Mouse (Mus musculus): ENCODE measurements around the gene Jsrp1. TPM values are rescaled to one million over a fixed set of nuclear protein-coding genes. Genes with fewer than 3 reads are reported as not detected.
A peak's percentile ranks its signal among the peaks of the same experiment; 100 is the strongest.
"Not testable (repeated sequence)": the region's sequence is repeated elsewhere in the genome, so short reads cannot be mapped to it uniquely, and the experiment has no call there.

Jsrp1 gene
- polyA plus RNA-seq, 1 experiment = not detected

- TF ChIP-seq POLR2A (IDR thresholded peaks at IDR 0.05; ENCODE audit: insufficient read depth, low read depth, low read length) (no peak), CTCF (IDR thresholded peaks at IDR 0.05; ENCODE audit: insufficient read depth, low read depth, low read length) (no peak)
- H3K4me1 ChIP-seq (ENCODE audit: control insufficient read depth, insufficient read depth, low read length) = no peaks in the 10 kb centered on the region
- no peak overlapping the region for H3K4me3 ChIP-seq (ENCODE audit: insufficient read depth, low read depth, low read length)
- 63% methylated on average over 6 of the region's 6 CpGs for WGBS
- H3K27ac ChIP-seq (ENCODE audit: insufficient read depth, low read depth, low read length) = no peak overlapping the region
Observed at GRCm38 (mm10) chr10:80818599-80819281, 5.4 kb upstream of the Jsrp1 start.

DNA sequence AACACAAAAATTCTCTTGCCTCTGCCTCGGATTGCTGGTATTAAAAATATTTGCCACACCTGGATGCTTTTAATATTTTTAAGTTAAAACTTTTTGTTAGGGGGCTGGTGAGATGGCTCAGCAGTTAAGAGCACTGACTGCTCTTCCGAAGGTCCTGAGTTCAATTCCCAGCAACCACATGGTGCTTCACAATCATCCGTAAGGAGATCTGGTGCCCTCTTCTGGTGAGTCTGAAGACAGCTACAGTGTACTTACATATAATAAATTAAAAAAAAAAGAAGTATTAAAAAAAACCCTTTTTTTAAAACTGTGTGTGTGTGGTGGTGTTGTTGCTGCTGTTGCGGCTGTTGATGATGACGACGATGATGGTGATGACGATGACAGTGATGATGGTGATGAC is 4.7 kb upstream of the Jsrp1 start:
- H3K4me1 ChIP-seq (ENCODE audit: control insufficient read depth, insufficient read depth, low read length); H3K27ac ChIP-seq (ENCODE audit: insufficient read depth, low read depth, low read length); H3K4me3 ChIP-seq (ENCODE audit: insufficient read depth, low read depth, low read length): not testable (repeated sequence)
- 83% methylated on average over 7 of the region's 7 CpGs for WGBS

- Histone ChIP-seq H3K4me1 (ENCODE audit: control insufficient read depth, insufficient read depth, low read length) (no peaks in the 10 kb centered on the region), H3K4me3 (ENCODE audit: insufficient read depth, low read depth, low read length) (no peak overlapping the region), H3K27ac (ENCODE audit: insufficient read depth, low read depth, low read length) (no peak overlapping the region)
- WGBS = 88% methylated on average over 2 of the region's 2 CpGs
- TF ChIP-seq CTCF (IDR thresholded peaks at IDR 0.05; ENCODE audit: insufficient read depth, low read depth, low read length) (no peak), POLR2A (IDR thresholded peaks at IDR 0.05; ENCODE audit: insufficient read depth, low read depth, low read length) (no peak)
Observed at GRCm38 (mm10) chr10:80817164-80817563, 3.9 kb upstream of the Jsrp1 start.

DNA sequence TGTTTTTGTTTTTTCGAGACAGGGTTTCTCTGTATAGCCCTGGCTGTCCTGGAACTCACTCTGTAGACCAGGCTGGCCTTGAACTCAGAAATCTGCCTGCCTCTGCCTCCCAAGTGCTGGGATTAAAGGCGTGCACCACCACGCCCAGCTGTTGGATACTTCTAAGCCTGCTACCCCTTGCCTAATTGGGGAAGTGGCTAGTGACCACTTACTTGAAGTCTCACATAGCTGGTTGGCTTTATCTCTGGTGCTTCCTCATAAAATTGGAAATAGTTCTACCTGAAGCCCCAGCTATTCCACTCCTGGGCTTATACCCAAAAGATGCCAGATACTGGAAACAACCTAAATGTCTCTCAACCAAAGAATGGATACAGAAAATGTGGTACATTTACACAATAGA is 3.0 kb upstream of the Jsrp1 start:
- 73% methylated on average over 3 of the region's 3 CpGs for WGBS
- H3K4me3 ChIP-seq (ENCODE audit: insufficient read depth, low read depth, low read length); H3K27ac ChIP-seq (ENCODE audit: insufficient read depth, low read depth, low read length): not testable (repeated sequence)

GRCm38 (mm10) chr10:80814800-80815199 is 1.5 kb upstream of the Jsrp1 start:
- Histone ChIP-seq H3K4me3 (ENCODE audit: insufficient read depth, low read depth, low read length) (no peak overlapping the region), H3K4me1 (ENCODE audit: control insufficient read depth, insufficient read depth, low read length) (peaks cover 9% of the 10 kb centered on the region), H3K27ac (ENCODE audit: insufficient read depth, low read depth, low read length) (no peak overlapping the region)
- WGBS = 53% methylated on average over 7 of the region's 7 CpGs
- no peak for TF ChIP-seq CTCF (IDR thresholded peaks at IDR 0.05; ENCODE audit: insufficient read depth, low read depth, low read length)
- no peak for TF ChIP-seq POLR2A (IDR thresholded peaks at IDR 0.05; ENCODE audit: insufficient read depth, low read depth, low read length)

More for the DNA sequence above, 3.0 kb upstream of the Jsrp1 start:
- H3K4me1 ChIP-seq (ENCODE audit: control insufficient read depth, insufficient read depth, low read length) = not testable (repeated sequence)

DNA sequence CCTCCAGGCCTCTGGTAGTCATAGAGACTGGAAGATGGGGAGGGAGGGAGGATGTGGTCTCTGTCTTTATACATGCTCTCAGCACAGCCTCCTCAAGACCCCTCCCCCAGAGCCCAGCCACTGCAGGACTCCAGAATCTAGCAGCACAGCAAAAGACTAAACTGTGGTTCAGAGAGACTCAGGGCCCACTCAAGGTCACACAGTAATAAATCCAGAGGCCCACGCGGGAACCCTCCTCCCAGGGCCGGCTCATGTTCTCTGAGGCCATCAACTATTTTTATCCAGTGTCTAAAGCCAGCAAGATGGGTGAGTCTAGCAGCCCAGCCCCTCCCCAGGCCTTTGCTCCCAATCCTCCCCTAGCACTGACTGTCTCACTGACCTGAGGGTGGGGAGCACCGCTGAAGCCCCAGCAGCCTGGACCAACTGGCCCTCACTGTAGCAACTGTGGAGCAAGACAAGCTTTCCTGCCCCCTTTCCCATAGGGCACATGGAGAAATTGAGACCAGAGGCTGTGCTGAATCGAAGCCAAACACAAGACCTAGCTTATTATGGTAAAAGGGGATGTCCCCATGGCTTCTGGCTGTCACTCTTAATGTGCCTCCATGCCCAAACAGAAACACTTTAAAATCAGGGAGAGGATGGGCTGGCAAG is 782 bp downstream of the Jsrp1 start:
- no peak for TF ChIP-seq CTCF (IDR thresholded peaks at IDR 0.05; ENCODE audit: insufficient read depth, low read depth, low read length)
- no peak for TF ChIP-seq POLR2A (IDR thresholded peaks at IDR 0.05; ENCODE audit: insufficient read depth, low read depth, low read length)
- no peak overlapping the region for H3K4me3 ChIP-seq (ENCODE audit: insufficient read depth, low read depth, low read length)
- 71% methylated on average over 5 of the region's 5 CpGs for WGBS
- H3K27ac ChIP-seq (ENCODE audit: insufficient read depth, low read depth, low read length) = no peak overlapping the region
- H3K4me1 ChIP-seq (ENCODE audit: control insufficient read depth, insufficient read depth, low read length) = peaks cover 27% of the 10 kb centered on the region

DNA sequence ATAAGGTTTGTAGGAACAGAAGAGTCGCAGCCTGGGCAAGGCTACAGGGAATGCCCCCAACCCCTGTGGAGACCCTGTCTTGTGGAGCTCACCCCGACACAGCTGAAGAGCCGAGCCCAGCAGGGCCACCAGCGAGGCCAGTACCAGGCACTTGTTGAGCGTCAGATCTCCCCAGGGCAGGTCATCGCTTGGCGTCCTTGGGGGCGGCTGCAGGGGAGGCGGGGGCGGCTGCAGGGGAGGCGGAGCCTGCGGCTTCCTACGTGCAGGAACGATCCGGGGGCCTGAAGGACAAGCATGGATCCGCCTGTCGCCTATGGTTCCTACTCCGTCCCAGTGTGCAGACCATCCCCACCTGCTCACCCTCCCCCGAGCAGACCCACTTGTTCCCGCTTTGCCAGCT is 3.2 kb downstream of the Jsrp1 start:
- TF ChIP-seq CTCF (IDR thresholded peaks at IDR 0.05; ENCODE audit: insufficient read depth, low read depth, low read length) = no peak
- TF ChIP-seq POLR2A (IDR thresholded peaks at IDR 0.05; ENCODE audit: insufficient read depth, low read depth, low read length) = no peak
- H3K4me3 ChIP-seq (ENCODE audit: insufficient read depth, low read depth, low read length) = no peak overlapping the region
- H3K4me1 ChIP-seq (ENCODE audit: control insufficient read depth, insufficient read depth, low read length) = peaks cover 45% of the 10 kb centered on the region
- H3K27ac ChIP-seq (ENCODE audit: insufficient read depth, low read depth, low read length) = no peak overlapping the region
- 10% methylated on average over 20 of the region's 20 CpGs for WGBS

DNA sequence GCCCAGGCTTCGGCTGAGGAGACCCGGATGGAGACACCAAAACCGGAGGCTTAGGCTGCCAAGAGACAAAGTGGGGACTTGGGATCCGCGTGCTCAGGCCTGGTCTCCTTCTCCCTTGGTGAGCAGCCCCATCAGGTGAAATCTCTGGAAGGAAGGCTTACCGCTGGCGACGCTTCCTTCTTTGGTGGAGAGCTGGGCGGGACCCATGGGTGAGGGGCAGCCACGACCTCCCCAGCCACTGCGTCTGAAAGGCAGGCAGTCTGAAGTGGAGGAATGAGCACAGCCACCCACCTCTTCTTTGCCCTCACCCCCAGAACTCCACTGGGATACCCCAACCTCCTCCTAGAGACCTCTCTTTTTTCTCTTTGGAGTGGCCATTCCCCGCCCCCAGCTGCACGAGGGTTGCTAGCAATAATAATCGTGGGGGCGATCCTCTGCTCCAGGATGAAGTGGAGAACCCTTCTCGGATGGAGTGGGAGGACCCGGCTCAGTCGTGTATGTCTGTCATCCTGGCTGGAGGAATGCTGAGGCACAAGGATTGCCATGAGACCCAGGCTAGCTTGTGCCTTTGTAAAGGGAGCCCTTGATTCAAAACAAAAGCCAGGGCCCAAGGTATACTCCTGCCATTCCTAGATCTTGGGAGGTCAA is 4.2 kb downstream of the Jsrp1 start:
- WGBS = 8% methylated on average over 17 of the region's 18 CpGs
- H3K4me1 ChIP-seq (ENCODE audit: control insufficient read depth, insufficient read depth, low read length) = peaks cover 45% of the 10 kb centered on the region
- H3K27ac ChIP-seq (ENCODE audit: insufficient read depth, low read depth, low read length) = no peak overlapping the region
- H3K4me3 ChIP-seq (ENCODE audit: insufficient read depth, low read depth, low read length) = peak overlapping the region; percentile 8
- TF ChIP-seq POLR2A (IDR thresholded peaks at IDR 0.05; ENCODE audit: insufficient read depth, low read depth, low read length) (no peak), CTCF (IDR thresholded peaks at IDR 0.05; ENCODE audit: insufficient read depth, low read depth, low read length) (no peak)

DNA sequence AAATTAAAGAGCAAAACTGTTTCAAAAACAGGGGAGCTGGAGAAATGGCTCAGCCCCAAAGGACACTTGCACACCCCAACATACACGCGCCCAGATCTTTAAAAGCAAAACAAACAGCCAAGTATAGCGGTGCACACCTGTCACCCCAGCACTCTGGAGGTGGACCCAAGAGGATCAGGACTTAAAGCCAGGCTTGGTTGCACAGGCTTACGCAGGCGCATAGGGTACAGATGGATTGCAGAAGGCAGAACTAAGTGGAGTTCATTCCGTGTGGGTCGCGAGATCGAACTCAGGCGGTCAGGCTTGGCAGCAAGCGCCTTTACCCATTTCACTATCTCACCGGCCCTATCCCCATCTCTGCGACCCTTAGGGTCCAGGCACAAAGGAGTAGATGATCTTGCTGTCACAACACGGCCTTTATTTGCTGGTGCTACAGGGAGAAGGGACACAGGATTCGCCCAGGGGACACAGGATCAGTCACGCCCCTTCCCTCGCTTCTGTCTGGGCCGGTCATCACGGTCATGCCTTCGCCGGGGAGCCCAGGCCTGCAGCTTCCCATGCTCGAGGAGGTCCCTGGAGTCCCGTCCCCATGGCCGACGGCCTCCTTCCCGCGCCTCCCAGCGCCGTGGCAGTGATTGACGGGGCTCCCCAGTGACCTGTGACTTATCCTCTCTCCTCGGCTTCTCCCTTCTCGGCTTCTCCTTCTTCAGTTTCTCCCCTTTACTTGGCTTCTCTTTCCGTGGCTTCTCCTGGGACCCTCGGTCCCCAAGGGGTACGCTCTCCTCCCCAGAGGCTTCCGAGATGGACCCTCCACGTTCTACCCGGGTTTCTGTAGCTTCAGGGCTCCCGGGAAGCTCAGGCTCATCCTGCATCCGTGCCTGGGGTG is 5.0 kb downstream of the Jsrp1 start:
- H3K4me3 ChIP-seq (ENCODE audit: insufficient read depth, low read depth, low read length) = peak overlapping the region; percentile 8
- peaks cover 45% of the 10 kb centered on the region for H3K4me1 ChIP-seq (ENCODE audit: control insufficient read depth, insufficient read depth, low read length)
- TF ChIP-seq CTCF (IDR thresholded peaks at IDR 0.05; ENCODE audit: insufficient read depth, low read depth, low read length) = no peak
- TF ChIP-seq POLR2A (IDR thresholded peaks at IDR 0.05; ENCODE audit: insufficient read depth, low read depth, low read length) = 0 out of 2 replicates have a peak, but pooled peaks have one; percentile 16
- H3K27ac ChIP-seq (ENCODE audit: insufficient read depth, low read depth, low read length) = peak overlapping the region; percentile 81; the same call in 1 of the 2 replicates
- whole genome bisulfite sequencing = 22% methylated on average over 40 of the region's 40 CpGs
